Mouse (Mus musculus) naive thymus-derived CD4-positive, alpha-beta T cell, adult 2 months (primary cell): ENCODE data around the gene Mettl1.

Experiments
- DNase-seq: peaks from one replicate; pipeline ENCODE4 v3.0.0-alpha.2; 2011; ENCODE audit warnings: low read depth

Mettl1 gene

DNA sequence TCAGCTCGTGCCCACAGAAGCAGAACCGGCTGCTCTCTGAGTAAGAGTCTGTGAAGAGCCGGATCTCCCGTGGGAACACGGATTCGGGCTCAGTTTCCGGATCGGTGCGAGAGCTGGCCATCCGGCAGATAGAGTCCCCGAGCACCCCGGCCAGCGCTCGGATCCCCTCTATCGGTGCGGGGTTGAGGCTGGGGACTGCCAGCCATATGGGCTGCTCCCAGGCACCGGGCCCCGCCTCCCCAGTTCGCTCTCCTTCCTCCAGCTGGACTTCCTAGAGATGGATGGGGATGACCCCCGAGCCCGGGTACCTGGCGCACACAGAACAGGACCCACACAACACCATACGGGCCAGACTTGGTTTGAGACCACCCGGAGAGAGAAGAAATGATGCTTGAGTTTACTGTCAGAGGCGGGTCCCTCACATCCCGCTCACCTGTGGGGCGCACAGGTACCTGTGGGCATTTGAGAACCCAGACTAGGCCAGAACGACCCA, at the start of gene Mettl1, which contains the start of gene Eef1akmt3:
Gene Mettl1 (plus strand): TSS at position 141 of the 493 bp plus-strand sequence.
Gene Eef1akmt3 (minus strand): TSS at position 240 of the 493 bp plus-strand sequence.
- DNase-seq = peak; percentile 38

DNA sequence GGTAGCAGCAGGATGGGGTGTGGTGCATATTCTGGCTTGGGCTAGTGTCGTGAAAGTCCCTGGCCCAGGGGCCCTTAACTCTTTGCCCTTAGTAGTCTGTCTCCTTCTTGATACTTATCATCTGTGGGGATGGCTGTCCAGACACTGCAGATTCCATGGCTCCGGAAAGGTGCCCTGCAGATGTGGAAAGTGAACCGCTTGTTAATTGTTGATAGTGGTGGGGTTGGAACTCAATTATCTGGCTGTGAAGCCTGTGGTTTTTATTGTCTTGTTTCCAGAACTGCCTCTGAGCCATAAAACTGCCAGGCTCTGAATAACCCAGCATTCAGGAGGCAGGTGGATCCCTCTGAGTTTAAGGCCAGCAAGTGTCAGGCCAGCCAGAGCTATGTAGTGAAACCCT, 49.5 kb upstream of the Mettl1 start:
- DNase-seq = no peak

DNA sequence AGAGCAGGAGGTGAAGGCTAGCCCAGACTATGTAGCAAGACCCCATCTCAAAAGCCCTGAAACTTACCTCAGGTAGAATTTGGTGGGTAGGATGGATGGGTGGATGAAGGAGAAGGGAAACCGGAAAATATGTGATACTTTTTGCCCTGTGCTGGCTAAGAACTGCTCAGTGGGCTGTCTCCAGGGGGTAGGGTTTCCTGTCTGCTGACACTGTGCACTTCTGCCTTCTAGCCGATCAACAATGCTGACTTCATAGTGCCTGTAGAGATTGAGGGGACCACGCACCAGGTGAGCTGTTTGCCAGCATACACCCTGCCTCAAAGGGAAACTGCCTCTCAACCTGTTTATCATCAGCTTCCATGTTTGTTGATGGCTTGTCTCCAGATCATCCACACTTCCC, 47.6 kb upstream of the Mettl1 start:
- no peak for DNase-seq

DNA sequence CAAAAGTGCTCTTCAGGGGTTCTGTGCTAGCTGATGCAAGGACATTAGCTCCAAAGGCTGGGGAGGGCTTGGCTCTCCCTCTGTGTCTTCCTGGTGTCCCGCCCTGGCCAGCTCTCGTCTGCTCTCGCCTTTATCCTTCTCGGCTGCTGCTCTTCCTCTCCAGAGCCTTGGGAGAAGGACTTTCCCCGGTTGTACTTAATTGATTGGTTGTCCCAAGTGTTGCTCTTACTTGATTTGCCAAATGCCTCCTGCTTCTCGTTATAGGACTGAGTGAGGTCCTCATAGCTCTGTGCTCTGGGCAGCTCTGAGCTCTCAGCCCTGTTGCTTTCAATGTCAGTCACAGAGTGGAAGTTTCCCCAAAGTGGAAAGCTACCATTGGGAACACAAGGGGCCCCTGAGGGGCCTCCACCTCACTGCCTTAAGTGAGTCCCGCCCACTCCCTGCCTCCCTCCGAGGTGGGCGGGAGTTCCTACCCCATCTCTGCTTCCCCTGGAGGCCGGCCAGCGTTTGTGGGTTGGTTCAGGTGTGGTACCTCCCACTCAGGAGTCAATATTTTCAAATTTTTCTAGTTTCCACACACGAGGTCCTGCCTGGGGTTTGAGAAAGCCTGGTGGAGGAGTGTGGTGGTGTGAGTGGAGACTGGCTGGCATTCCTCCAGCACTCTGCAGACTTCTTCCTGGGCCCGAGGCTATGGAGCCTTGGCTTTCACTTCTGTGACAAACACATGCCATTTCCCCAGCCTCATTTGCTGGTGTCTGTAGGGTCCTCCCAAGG, 43.7 kb upstream of the Mettl1 start:
- DNase-seq = no peak

DNA sequence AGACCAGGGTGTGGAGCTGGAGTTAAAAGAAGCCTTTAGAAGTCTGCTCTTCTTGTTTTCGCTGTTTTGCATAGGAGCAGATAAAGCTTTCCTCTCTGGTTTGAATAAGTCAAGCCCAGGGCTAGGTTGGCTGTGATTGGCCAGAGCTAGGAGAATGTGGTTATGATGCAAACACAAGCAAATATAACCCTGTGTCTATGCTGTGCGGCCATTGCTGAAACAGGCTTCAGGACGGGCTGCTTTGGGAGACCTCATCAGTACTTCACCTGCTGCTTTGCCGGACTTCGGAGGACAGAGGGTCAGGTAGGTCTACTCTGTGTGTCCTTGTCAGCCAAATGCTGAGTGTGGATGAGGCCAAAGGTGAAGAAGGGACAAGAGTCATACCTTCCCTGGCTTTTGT, 40.7 kb upstream of the Mettl1 start, which contains the start of gene Avil:
Gene Avil (plus strand): TSS at position 181 of the 400 bp plus-strand sequence.
- DNase-seq = no peak

DNA sequence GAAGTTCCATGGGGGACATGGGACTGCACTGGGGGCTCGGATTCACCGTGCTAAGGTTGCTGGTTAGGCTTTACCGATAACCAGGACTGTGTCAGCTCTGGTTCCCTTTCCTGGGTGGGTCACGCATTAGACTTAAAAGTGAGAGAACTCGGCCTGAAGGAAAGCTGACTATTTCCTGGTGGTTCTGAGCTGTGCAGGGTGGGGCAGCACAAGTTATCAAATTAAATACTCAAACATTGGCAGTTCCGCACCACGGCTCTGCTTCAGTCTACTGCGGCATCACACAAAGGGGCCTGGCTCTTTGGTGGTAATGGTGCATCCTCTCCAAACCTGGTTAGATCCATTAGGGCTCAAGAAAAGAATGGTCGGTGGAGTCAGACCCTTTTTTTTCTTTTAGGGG, 39.9 kb upstream of the Mettl1 start:
- DNase-seq = no peak

DNA sequence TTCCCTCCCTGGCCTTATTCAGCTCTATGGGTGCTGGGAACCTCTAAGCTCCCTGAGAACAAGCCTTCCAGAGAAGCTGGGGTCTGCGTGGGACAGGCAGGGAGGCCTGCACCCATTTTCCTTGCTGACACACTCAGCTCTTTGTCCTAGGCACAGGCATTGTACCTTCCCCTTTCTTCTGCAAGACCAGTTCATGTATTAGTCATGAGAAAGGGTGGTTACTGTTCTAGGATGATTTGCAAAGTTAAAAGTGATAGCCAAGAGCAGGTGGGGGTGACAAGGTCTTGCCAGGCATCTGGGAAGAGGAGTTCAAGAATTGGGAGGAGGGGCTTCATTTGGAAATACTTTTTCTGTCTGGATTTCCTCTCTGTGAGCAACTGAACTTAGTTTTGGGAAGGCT, 39.2 kb upstream of the Mettl1 start:
- DNase-seq = no peak

DNA sequence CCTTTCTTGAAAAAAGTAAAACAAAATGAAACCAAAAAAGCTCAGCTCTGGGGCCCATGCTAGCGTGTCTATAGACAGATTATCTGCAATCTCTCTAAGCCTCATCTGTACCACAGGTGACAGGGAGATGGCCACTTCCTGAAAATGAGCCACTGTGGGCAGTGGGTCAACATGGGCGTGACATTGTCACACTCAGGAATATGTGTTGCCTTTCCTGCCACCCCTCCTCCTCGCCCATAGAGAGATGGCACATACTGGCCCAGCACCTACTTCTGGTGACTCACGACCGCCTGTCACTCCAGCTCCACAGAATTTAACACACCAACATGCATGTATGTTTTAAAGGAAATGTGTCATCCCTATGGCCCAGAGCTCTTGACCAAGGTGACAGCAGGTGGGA, 38.4 kb upstream of the Mettl1 start:
- DNase-seq = no peak

DNA sequence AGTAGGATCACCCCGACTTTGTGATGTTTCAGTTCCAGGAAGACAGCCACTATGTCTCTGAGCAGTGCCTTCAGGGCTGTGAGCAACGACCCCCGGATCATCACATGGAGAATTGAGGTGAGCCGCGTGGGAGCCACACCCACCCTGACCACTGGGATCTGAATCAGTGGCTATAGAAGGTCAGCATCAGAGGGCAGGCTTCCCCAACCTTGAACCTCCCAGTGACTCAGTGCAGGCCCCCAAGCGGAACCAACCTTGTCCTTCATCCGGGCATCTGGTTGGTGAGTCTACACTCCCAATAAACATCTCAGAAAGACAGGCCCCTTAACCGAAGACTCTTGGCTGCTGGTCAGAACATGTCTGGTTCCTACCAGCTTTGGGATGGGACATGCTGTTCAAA, 37.9 kb upstream of the Mettl1 start:
- no peak for DNase-seq

DNA sequence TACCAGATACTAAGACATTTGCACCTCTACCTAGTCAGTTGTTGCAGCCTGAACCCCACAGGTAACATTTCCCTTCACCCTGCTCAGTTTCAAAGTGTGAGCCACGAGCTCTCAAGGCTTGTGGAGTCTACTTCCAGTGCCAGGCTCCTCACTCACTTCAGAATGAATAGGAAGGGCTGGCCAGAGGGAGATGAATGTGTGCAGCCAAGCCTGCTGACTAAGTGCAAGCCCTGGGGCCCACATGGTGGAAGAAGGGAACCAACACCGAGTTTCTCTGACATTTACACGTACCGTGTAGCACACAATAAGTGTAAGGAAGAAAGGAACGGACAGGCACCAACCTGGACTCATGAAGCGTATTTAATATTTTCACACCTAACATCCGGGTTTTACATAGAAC, 37.4 kb upstream of the Mettl1 start:
- no peak for DNase-seq

DNA sequence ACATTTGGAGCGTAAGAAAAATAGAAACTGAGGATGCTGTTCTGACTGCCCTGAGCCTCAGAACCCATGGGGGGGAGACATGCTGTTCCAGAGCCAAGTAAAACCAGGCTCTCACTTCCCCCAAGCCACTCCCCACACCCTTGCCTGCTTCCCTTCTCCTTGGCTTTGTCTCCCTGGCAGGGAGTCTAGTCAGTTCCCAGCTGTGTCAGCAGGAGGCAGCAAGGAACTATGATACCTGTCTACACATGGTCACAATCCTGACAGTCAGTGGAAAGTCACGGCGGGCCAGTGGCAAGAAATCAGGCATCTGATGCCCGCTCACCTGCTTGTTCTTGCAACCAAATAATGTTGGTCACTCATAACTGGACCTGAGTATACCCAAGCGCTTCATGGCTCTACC, 24.7 kb upstream of the Mettl1 start:
- no peak for DNase-seq

DNA sequence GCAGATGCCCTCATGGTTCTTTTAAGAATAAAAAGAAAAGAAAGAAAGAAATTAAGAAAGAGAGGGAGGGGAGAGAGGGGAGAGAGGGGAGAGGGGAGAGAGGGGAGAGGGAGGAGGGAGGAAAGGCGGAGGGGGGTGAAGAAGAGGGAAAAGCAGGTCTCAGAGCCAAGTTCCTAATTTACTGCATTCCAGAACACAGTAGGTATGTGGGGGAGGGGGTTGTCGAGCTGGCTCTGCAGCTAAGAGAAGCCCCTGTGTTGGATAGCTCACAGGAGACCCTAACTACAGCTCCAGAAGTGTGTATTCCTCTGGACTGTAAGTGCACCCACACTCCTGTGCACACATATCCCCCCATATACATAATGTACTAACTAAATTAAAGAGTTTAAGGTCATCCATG, 24.1 kb upstream of the Mettl1 start:
- DNase-seq = no peak

DNA sequence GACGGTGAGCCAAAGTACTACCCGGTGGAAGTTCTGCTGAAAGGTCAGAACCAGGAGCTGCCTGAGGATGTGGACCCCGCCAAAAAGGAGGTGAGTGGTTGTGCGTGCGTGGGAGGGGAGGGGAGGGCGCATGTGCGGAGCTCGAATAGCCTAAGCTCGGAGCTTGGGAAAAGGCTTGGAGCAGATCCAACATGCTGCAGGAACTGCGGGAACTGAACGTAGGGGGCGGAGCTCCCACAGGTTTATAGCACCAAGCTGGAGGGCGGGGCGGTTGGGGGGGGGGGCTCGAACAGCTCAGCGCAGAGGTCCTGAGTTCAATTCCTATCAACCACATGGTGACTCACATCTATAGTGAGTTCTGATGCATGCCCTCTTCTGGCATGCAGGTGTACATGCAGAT, 22.8 kb upstream of the Mettl1 start:
- DNase-seq = no peak

DNA sequence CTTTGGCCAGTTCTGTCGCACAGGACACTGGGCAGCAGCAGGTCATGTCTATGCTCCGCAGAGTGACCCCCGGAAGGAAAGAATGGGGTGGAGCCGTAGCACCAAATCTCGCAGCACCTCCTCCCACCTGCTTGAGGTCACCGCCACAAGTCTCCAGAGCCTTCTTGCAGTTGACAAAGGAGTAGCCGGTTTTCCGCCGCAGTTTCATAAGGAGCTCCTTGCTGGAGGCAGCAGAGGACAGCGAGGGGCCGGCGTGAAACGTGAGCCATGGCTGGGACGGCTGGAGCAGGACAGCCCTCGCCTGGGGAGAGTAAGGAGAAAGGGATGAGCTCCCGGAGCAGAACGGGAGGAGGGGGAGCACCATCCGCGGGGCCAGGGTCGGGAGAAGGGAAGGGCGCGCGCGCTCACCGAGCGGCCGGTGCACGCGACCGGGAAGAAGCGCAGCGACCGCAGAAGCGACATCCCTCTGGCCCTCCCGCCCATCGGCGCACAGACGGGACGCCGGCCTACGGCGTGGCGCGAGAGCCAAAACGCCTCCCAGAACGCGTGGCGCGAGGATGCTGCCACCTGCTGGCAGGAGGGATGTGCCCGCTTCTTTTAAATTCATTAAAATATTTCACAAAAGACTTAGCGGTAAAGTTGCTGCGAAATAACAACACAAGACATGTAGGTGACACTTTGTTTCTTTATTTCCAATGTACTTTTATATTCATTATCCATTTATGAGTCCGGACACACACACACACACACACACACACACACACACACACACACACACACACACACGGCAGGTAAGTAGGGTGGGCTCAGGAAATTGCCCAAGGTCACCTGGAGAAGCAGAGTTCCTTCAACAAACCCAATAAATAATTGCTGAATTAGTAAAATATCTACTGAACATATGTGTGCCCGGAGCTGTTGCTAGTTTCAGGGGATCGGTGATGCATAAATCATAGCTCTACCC, 10.6 kb upstream of the Mettl1 start, which contains the start of gene Tsfm:
Gene Tsfm (minus strand): TSS at position 505 of the 961 bp plus-strand sequence.
- peak; percentile 91 for DNase-seq

DNA sequence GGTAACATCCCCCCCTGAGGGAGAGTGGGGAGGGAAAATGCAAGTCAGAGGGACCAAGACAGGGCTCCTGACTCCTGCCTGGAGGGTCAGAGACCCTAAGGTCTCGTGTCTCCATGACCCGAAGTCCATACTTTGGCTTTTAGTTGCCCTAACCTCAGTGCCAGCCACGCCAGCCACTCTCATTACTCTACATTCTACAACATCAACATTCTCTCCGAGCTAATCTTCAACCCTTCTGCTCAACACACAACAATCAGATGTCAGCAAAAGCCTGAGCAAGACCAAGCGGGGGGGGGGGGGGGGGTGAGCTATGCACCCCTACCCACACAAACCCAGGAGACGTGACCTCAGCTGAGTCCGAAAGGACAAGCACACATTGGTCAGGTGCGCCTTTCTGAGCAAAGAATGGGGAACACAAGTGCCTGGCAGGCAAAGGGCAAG, 7.9 kb upstream of the Mettl1 start:
- DNase-seq = no peak

DNA sequence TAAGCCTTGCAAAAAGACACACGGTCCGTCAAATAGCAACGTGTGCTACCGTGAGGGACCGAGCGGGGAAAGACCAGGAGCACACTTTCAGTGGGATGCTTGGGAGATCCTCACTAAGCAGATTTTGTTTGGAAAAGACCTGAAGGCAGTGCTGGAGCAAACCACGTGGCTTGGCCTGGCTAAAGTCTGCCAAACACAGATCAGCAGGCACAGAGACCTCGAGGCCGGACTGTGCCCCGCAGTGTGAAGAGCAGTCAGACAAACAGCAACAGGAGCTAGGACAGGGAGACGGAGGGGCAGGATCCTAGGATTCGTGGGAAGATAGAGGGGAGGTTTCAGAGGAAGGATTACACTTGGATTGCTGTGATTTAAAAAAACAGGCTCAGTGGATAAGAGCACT, 4.9 kb upstream of the Mettl1 start:
- no peak for DNase-seq

DNA sequence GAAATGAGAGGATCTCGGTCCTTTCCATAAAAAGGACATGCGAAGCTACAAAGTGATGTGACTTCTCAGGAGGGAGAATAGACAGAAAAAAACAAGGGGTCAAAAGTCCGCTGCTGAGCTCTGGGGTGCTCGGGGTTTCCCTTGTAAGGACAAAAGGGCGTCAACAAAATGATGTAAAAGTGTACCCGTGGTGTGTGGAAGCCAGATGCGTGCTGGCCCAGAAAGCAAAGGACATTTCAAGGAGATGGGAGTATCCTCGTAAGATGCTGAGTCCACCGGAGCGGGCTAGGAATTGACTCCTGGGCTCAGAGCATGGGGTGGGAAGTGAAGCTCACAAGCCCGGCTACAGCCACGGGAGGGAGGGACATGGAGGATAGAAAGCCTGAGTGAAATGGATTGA, 3.6 kb upstream of the Mettl1 start:
- no peak for DNase-seq

DNA sequence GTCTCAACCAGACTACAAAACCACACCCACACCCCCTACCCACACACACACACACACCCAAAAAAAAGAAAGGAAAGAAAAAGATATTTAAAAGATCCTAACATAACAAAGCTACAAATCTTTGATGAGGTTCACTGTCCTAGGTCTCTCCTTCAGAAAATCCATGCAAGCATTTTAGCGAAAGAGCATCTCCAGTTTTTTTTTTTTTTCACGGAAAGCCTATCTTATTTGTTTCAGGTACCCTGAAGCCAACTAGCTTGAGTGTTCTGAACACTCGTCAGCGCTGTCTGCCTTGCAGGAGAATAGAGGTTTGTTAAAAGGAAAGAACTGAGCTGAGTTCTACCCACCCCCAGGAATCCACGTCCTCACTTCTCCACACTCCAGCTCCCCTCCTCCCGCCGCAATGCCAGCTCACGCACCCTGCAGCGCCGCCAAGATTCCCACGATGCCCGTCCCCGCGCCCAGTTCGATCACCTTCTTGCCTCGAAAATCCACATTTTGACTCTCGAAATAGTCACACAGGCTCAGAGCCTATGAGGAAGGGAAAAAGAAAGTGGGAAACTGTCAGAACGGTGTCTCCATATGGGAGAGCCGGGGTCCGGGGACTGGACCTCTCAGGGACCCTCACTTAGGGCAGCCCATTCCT, 522 bp upstream of the Mettl1 start:
- DNase-seq = no peak

DNA sequence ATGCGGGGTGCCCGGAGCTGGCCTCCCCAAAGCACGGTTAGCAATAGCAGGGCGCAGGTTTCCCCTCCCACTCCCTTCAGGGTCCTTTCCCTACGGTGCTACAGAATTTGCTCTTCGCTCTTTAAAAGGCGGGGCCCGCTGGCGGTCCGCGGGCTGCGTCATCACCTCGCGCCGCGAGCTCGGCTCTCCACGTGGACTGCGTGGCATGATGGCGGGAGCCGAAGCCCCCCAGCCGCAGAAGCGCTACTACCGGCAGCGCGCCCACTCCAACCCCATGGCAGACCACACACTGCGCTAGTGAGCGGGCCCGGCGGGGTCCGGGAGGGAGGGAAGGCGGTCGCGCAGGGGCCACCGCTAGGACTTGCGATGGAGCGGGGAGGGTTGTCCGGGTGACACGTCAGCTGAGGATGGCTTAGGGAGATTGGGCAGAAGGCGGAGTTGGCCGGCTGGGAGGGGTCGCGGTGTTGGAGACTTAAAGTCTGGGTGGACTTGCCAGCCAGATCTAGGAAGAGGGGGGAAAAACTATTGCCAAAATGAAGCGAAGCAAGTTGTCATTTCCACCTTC, 642 bp downstream of the Mettl1 start:
- peak; percentile 90 for DNase-seq

DNA sequence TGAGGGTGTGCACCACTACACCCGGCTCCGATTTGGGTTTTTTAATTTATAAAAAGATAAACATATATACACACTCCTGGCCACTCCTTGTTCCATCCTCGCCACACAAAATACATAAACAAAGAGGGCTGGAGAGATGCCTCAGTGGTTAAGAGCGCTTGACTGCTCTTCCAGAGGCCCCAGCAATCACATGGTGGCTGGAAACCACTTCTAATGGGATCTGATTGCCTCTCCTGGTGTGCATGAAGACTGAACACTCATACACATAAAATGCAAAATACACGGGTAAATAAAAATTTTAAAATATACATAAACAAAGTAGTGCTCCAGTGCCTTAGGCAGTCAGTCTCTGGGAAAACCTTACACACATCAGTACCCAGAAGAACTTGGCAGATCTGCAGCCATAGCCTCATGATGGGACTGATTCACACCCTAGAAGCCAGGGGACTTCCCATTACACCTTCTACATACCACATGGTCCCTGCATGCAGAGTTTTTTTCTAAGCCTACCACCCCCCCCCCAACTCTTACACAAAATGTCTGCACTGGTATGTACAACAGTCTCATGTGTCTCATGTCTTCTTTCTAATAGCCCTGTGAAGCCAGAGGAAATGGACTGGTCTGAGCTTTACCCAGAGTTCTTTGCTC, 1.4 kb downstream of the Mettl1 start:
- DNase-seq = no peak

DNA sequence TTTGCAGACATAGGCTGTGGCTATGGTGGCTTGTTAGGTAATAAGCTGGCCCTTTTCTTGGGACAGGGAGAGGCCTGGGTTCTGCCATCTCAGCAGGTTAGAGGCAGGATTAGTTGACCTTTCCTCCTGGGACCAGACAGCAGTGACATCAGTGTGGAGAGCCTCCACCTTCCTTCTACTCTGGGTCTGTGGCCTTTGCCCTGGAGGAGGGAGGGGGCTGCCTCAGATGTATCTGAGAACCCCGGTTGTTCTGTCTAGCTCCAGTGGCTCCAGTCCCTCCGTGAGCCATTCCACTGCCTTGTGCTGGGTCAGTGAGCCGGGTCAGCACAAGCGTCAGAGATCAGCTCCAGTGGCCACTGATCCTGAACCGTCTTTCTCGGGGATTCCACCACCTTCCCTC, 2.0 kb downstream of the Mettl1 start:
- DNase-seq = no peak
